Mouse (Mus musculus) embryonic facial prominence, embryonic 13.5 days (tissue): ENCODE data around the gene Rabgap1. TPM values are rescaled to one million over a fixed set of nuclear protein-coding genes. Genes with fewer than 3 reads are reported as not detected.
"Not testable (repeated sequence)": the region's sequence is repeated elsewhere in the genome, so short reads cannot be mapped to it uniquely, and the experiment has no call there.

Experiments used
- ATAC-seq: fragments of 200-750 bp; cut with Nextera tagmentation; 2 replicates; pipeline ENCODE4 v1.8.0; 2017; ENCODE audit warnings: low read depth; ENCODE audit not compliant: insufficient number of reproducible peaks, insufficient read depth, low FRiP score, low TSS enrichment
- H3K27ac ChIP-seq: fragments of 300-500 bp; sonication (generic); 2 replicates; pipeline ENCODE4 v1.5.1; 2015; ENCODE audit warnings: moderate library complexity, mild to moderate bottlenecking, inconsistent platforms
- H3K27me3 ChIP-seq: fragments of 300-500 bp; sonication (generic); 2 replicates; pipeline ENCODE4 v1.6.1; 2015; ENCODE audit warnings: mild to moderate bottlenecking, inconsistent platforms
- H3K36me3 ChIP-seq: fragments of 300-500 bp; sonication (generic); 2 replicates; pipeline ENCODE4 v1.6.1; 2015; ENCODE audit warnings: mild to moderate bottlenecking, inconsistent platforms
- H3K4me1 ChIP-seq: fragments of 300-500 bp; sonication (generic); 2 replicates; pipeline ENCODE4 v1.6.1; 2015; ENCODE audit warnings: inconsistent platforms
- H3K4me2 ChIP-seq: fragments of 300-500 bp; sonication (generic); 2 replicates; pipeline ENCODE4 v1.6.1; 2015; ENCODE audit warnings: moderate library complexity, mild to moderate bottlenecking, inconsistent platforms
- H3K4me3 ChIP-seq: fragments of 300-500 bp; sonication (generic); 2 replicates; pipeline ENCODE4 v1.5.1; 2015; ENCODE audit warnings: mild to moderate bottlenecking, inconsistent platforms
- H3K9ac ChIP-seq: fragments of 300-500 bp; sonication (generic); 2 replicates; pipeline ENCODE4 v1.6.1; 2015; ENCODE audit warnings: mild to moderate bottlenecking, inconsistent platforms
- H3K9me3 ChIP-seq: fragments of 300-500 bp; sonication (generic); 2 replicates; pipeline ENCODE4 v1.6.1; 2016; ENCODE audit warnings: inconsistent platforms
- WGBS: fragments of 180-500 bp; shearing (Covaris S2); methylation state at CpG from one replicate; pipeline ENCODE4 v1.1.7; 2015; ENCODE audit warnings: mixed read lengths; 5-methylcytosine and 5-hydroxymethylcytosine counted together
- polyA plus RNA-seq: library from polyadenylated mRNA; unstranded; fragments of >200 nt; fragmentation: Nextera tagmentation; extraction: Ambion mirVana; gene quantifications from 2 replicates; pipeline ENCODE4 v1.2.1, GENCODE M21; 2015

The Rabgap1 gene
- polyA plus RNA-seq, 1 experiment from 2014 or later = 60.5 TPM

DNA sequence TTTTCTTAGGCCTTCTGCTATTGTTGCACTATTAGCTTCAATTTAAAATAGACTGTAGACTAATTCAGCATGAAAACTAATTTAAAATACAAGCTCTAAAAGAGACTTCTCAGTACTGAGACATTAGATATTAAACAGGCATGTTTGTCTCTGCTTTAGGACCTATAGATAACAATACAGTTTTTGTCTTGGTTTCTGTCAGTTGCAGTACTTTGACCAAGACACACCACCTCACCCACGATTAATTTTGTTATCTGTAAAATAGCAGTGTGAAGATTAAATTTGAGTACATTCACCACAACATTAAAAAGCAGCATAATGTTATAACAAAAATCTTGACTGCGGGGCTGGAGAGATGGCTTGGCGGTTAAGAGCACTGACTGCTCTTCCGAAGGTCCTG is 23.2 kb downstream of the Rabgap1 start:
- WGBS = 94% methylated on average over 4 of the region's 4 CpGs
- ATAC-seq = no peak

DNA sequence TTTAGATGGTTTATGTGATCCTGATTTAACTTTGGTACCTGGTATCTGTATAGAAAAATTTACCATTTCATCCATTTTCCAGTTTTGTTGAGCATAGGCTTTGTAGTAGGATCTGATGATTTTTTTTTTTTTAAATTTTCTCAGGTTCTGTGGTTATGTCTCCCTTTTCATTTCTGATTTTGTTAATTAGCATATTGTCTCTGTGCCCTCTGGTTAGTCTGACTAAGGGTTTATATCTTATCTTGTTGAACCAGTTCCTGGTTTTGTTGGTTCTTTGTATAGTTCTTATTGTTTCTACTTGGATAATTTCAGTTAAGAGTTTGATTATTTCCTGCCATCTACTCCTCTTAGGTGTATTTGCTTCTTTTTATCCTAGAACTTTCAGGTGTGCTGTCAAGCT is 36.5 kb downstream of the Rabgap1 start:
- no peaks in the 10 kb centered on the region for H3K4me1 ChIP-seq

More for the DNA sequence above, 23.2 kb downstream of the Rabgap1 start:
- peaks cover 15% of the 10 kb centered on the region for H3K36me3 ChIP-seq
- H3K4me3 ChIP-seq = no peak overlapping the region
- H3K27ac ChIP-seq = no peak overlapping the region
- H3K4me1 ChIP-seq = no peaks in the 10 kb centered on the region
- H3K4me2 ChIP-seq = no peak overlapping the region
- no peak overlapping the region for H3K9ac ChIP-seq
- no peaks in the 10 kb centered on the region for H3K9me3 ChIP-seq
- no peaks in the 10 kb centered on the region for H3K27me3 ChIP-seq

DNA sequence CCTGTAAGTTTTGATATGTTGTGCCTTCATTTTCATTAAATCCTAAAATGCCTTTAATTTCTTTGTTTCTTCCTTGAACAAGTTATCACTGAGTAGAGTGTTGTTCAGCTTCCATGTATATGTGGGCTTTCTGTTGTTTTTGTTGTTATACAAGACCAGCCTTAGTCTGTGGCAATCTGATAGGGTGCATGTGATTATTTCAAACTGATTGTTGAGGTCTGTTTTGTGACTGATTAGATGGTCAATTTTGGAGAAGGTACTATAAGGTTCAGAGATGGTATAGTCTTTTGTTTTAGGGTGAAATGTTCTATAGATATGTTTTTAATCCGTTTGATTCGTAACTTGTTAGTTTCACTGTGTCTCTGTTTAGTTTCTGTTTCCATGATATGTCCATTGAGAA is 37.0 kb downstream of the Rabgap1 start:
- H3K9ac ChIP-seq = no peak overlapping the region
- H3K36me3 ChIP-seq = peaks cover 74% of the 10 kb centered on the region
- H3K4me3 ChIP-seq = no peak overlapping the region
- no peak for ATAC-seq
- H3K9me3 ChIP-seq = no peaks in the 10 kb centered on the region
- H3K27ac ChIP-seq = no peak overlapping the region
- no peaks in the 10 kb centered on the region for H3K27me3 ChIP-seq
- no peaks in the 10 kb centered on the region for H3K4me1 ChIP-seq
- WGBS = 97% methylated on average over 2 of the region's 2 CpGs
- H3K4me2 ChIP-seq = no peak overlapping the region

More for the DNA sequence above, 36.5 kb downstream of the Rabgap1 start:
- no peak overlapping the region for H3K4me3 ChIP-seq
- no peak overlapping the region for H3K9ac ChIP-seq
- ATAC-seq = no peak
- H3K27ac ChIP-seq = no peak overlapping the region
- no peaks in the 10 kb centered on the region for H3K9me3 ChIP-seq
- H3K4me2 ChIP-seq = no peak overlapping the region
- H3K36me3 ChIP-seq = peaks cover 73% of the 10 kb centered on the region
- no peaks in the 10 kb centered on the region for H3K27me3 ChIP-seq

DNA sequence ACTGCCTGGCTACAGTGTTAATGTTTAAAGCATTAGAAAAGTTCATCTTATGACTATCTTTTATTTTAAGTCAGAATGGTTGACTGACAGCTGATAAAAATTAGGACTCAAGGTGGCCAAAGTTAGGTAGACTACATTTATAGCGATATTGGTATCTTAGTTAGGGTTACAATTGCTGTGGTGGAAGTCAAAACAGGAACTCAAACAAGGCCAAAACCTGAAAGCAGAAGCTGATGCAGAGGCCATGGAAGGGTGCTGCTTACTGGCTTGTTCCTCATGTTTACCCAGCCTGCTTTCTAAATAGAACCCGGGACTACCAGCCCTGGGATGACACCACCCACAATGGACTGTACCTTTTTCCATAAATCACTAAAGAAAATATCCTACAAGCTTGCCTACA is 41.1 kb downstream of the Rabgap1 start:
- ATAC-seq = no peak
- 91% methylated on average over 2 of the region's 2 CpGs for WGBS
- H3K27ac ChIP-seq = no peak overlapping the region
- no peak overlapping the region for H3K4me3 ChIP-seq
- H3K27me3 ChIP-seq = no peaks in the 10 kb centered on the region
- H3K4me2 ChIP-seq = no peak overlapping the region
- H3K36me3 ChIP-seq = peaks cover 53% of the 10 kb centered on the region
- no peak overlapping the region for H3K9ac ChIP-seq
- no peaks in the 10 kb centered on the region for H3K4me1 ChIP-seq
- no peaks in the 10 kb centered on the region for H3K9me3 ChIP-seq

DNA sequence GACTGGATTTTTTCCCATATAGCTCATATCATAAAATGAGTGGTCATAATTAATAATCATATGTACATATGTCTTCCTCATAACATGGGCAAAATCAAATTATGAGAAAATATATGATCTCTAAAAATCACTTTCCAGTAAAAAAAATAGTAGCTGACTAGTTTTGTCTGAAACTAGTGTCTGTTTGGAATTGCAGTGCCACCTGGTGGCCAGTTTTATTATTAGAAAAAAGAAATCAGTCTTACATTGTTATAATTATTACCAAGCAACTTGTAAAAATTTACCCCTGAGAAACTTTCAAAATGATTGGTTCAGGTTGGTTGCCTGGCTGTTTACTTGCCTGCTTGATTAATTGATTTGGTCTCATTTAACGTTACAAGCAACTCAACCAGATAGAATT is 42.3 kb downstream of the Rabgap1 start:
- Histone ChIP-seq H3K27ac (no peak overlapping the region), H3K36me3 (peaks cover 59% of the 10 kb centered on the region), H3K9me3 (no peaks in the 10 kb centered on the region), H3K4me3 (no peak overlapping the region), H3K4me1 (no peaks in the 10 kb centered on the region), H3K27me3 (no peaks in the 10 kb centered on the region), H3K9ac (no peak overlapping the region), H3K4me2 (no peak overlapping the region)
- no peak for ATAC-seq
- WGBS = 89% methylated on average over 1 of the region's 1 CpGs

DNA sequence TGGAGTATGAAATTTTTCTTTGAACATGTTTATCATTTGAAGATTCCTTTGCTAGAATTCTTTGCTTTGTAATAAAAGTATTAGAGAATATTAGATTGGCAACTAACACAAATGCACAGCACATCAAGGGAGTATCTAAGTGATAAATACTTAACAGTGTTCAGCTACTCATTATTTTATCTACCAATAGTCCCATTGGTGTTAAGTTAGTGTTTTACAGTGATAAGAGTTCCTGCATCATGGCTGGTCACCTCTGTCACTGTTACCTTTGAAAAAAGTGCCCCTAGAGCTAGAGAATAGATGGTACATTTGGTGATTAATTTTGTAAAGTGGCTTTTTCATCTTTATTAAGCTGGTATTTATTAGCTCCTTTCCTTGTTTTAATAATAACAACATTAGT is 43.3 kb downstream of the Rabgap1 start:
- Histone ChIP-seq H3K36me3 (peaks cover 61% of the 10 kb centered on the region), H3K9ac (no peak overlapping the region), H3K9me3 (no peaks in the 10 kb centered on the region), H3K4me2 (no peak overlapping the region), H3K4me3 (no peak overlapping the region), H3K4me1 (no peaks in the 10 kb centered on the region), H3K27ac (no peak overlapping the region), H3K27me3 (no peaks in the 10 kb centered on the region)
- no peak for ATAC-seq

DNA sequence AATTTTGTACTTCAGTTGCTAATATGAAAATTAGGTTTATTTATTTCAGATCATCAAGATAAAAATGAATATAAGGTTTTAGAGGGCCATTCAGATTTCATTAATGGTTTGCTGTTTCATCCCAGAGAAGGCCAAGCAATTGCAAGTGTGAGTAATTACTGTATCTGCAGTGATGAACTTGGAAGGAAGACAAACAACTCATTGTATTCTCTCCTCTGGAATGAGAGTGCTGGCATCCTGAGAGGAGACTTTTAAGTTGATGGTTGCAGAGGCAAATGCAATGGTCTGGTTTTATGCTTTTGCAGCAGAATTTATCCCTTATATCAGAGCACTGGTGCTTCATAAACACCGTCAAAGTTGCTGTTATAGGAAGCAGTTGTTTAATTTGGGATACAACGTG is 45.9 kb downstream of the Rabgap1 start:
- no peaks in the 10 kb centered on the region for H3K4me1 ChIP-seq
- H3K27me3 ChIP-seq = no peaks in the 10 kb centered on the region
- H3K27ac ChIP-seq = no peak overlapping the region
- H3K4me2 ChIP-seq = no peak overlapping the region
- H3K9ac ChIP-seq = no peak overlapping the region
- peaks cover 64% of the 10 kb centered on the region for H3K36me3 ChIP-seq
- 93% methylated on average over 2 of the region's 2 CpGs for WGBS
- ATAC-seq = no peak
- no peaks in the 10 kb centered on the region for H3K9me3 ChIP-seq
- no peak overlapping the region for H3K4me3 ChIP-seq

DNA sequence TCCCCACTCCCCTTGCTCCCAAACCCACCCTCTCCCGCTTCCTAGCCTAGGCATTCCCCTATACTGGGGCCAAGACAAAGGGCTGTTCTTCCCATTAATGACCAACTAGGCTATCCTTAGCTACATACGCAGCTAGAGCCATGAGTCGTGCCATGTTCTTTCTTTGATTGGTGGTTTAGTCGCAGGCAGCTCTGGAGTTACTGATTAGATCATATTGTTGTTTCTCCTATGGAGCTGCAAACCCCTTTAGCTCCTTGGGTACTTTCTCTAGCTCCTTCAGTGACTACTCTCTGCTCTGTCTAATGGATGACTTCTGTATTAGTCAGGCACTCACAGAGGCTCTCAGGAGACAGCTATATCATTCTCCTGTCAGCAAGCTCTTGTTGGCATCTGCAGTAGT is 54.2 kb downstream of the Rabgap1 start:
- Histone ChIP-seq H3K4me1 (no peaks in the 10 kb centered on the region), H3K27ac (no peak overlapping the region), H3K9me3 (no peaks in the 10 kb centered on the region), H3K4me3 (no peak overlapping the region), H3K9ac (no peak overlapping the region), H3K27me3 (no peaks in the 10 kb centered on the region), H3K36me3 (peaks cover 50% of the 10 kb centered on the region), H3K4me2 (no peak overlapping the region)
- 94% methylated on average over 4 of the region's 4 CpGs for WGBS
- no peak for ATAC-seq

DNA sequence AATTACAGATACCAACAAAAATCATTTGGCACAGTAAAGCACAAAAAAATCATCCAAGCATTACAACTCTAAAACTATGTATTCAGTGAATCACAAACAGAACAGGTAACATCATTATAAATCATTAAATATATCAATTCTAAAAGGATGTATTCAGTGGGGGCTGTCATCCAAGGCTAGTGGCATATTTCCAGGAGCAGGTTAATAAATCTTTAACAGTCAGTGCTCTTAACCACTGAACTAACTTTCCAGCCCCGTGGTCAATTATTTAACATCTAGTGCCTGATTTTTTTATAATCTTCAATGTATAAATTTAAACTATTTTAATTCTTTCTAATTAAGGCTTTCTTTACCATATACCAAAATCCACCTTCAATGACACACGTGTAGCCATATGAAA is 62.8 kb downstream of the Rabgap1 start:
- H3K4me1 ChIP-seq, ATAC-seq, H3K4me3 ChIP-seq, H3K9me3 ChIP-seq, H3K4me2 ChIP-seq, H3K9ac ChIP-seq, H3K27ac ChIP-seq, H3K27me3 ChIP-seq: not testable (repeated sequence)
- 91% methylated on average over 2 of the region's 2 CpGs for WGBS
- H3K36me3 ChIP-seq = peaks cover 39% of the 10 kb centered on the region

DNA sequence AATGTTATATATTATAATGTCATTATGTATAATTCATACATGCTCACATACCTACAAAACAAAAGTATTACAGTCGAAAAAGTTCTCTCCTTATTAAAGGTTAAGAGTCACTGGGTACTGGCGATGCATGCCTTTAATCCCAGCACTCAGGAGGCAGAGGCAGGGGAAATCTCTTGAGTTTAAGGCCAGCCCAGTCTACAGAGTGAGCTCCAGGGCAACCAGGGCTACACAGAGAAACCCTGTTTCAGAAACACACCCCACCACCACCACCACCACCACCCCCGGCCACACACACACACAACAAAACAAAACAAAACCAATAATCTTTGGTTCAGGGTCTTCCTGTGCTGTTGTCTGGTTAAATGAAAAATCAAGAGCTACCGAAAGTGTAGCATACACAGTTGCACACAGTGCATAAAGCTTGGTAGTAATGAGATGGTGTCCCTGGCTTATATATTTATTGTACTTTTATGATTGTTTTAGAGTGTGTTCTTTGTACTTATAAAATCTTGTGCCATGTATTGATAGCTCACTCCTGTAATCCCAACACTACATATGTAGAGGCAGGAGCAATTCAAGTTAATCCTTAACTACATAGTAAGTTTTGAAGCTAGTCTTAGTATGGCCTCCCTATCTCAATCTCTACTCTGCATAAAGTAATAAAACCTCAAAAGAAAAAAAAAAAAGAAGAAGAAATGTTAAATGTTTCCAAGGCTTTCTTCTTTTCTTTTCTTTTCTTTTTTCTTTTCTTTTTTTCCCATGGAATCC is 68.2 kb downstream of the Rabgap1 start:
- no peak for ATAC-seq
- no peaks in the 10 kb centered on the region for H3K9me3 ChIP-seq
- H3K27me3 ChIP-seq = no peaks in the 10 kb centered on the region
- peaks cover 40% of the 10 kb centered on the region for H3K36me3 ChIP-seq
- no peak overlapping the region for H3K4me3 ChIP-seq
- no peak overlapping the region for H3K9ac ChIP-seq
- WGBS = 86% methylated on average over 4 of the region's 4 CpGs
- no peak overlapping the region for H3K4me2 ChIP-seq
- H3K4me1 ChIP-seq = peaks cover 4% of the 10 kb centered on the region
- H3K27ac ChIP-seq = no peak overlapping the region

DNA sequence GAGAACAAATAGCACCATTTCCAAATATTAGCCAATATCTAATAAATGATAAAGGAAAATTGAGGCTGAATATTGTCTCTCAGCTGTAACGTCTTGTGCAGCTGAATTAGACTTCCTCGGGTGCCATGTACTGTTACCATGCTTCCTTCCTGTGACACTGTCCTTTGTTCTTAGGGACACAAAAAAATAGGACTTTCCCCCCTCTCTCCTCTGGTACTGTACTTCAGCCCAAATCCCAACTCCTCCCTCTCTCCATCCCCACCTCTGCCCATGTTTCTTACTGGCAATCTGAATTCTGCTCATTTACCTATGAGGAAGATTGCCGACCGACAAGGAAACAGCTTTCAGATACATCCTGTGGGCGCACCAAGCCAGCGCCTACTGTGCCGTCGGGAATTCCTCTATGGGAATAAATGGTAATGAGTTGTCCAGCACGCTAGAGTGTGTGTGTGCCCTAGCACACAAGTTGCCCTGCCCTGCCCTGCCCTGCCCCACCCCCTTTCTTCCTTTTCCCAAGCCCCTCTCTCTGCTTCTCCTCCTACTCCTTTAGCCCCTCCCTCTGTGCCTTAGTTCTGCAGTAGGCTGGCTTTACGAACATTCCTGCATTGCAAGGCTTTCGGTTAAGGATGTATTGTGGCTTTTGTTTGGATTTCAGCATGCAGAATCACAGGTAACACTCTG is 73.1 kb downstream of the Rabgap1 start, which contains the start of gene Gpr21:
TSS of gene Gpr21 (plus strand) at position 303 of the 681 bp plus-strand sequence.
- Histone ChIP-seq H3K27ac (no peak within 1 kb of the TSS), H3K9ac (no peak within 1 kb of the TSS), H3K4me1 (peaks cover 6% of the 10 kb centered on the region), H3K4me2 (peak within 1 kb of the TSS; percentile 36), H3K36me3 (peaks cover 39% of the 10 kb centered on the region), H3K27me3 (no peaks in the 10 kb centered on the region), H3K4me3 (peak within 1 kb of the TSS; percentile 16; the same call in 1 of the 2 replicates), H3K9me3 (no peaks in the 10 kb centered on the region)
- ATAC-seq = no peak
- WGBS = 21% methylated on average over 11 of the region's 11 CpGs

DNA sequence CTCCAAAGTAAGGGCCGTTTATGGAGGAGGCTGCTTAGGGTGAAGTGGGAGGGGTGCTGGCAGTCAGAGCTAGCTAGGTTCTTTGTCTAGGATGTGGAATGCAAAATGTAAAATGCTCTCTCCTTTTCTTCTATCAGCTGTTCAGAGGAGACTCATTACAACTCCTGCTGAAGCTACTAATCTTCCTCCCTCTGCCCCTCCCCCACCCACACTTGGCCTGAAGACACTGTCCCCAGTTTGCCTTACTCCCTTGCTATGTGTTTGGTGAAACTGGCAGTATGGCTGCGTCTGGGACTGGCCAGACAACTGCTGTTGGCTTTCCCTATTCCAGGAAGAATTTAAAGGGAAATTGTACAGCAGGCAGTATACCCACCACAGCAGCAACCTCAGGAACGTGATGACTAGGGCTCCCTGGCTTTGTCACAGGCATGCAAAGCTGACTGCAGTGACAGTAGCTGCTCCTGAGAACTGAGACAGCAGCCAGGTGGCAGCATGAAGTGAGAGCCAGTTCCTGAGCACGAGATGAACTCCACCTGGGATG is 73.9 kb downstream of the Rabgap1 start:
- Histone ChIP-seq H3K4me3 (no peak overlapping the region), H3K27ac (no peak overlapping the region), H3K9ac (no peak overlapping the region), H3K27me3 (no peaks in the 10 kb centered on the region), H3K36me3 (peaks cover 34% of the 10 kb centered on the region), H3K9me3 (no peaks in the 10 kb centered on the region), H3K4me1 (peaks cover 6% of the 10 kb centered on the region), H3K4me2 (no peak overlapping the region)
- no peak for ATAC-seq
- WGBS = 46% methylated on average over 4 of the region's 4 CpGs
